Mouse (Mus musculus) liver, embryonic 11.5 days (tissue): ENCODE measurements around the gene Atp5d. TPM values are rescaled to one million over a fixed set of nuclear protein-coding genes. Genes with fewer than 3 reads are reported as not detected.

Experiments
- ATAC-seq: fragments of 200-750 bp; cut with Nextera tagmentation; replicated peaks from 2 replicates; pipeline ENCODE4 v1.8.0; 2017; ENCODE audit warnings: moderate number of reproducible peaks, mild to moderate bottlenecking, moderate TSS enrichment, moderate library complexity; ENCODE audit not compliant: low FRiP score
- DNase-seq: peaks from one replicate; pipeline ENCODE4 v3.0.0-alpha.2; 2017; ENCODE audit warnings: low spot score
- H3K27ac ChIP-seq: fragments of 300-500 bp; sonication (generic); 2 replicates; pipeline ENCODE4 v1.5.1; 2014; ENCODE audit warnings: mild to moderate bottlenecking, low read depth, low read length, control low read depth
- H3K27me3 ChIP-seq: fragments of 300-500 bp; sonication (generic); replicated peaks from 2 replicates; pipeline ENCODE4 v1.6.1; 2014; ENCODE audit warnings: low read length, mixed read lengths; ENCODE audit not compliant: control insufficient read depth, insufficient read depth
- H3K36me3 ChIP-seq: fragments of 300-500 bp; sonication (generic); 2 replicates; pipeline ENCODE4 v1.6.1; 2014; ENCODE audit warnings: mild to moderate bottlenecking, low read length, moderate library complexity, mixed read lengths; ENCODE audit not compliant: control insufficient read depth, insufficient read depth
- H3K4me1 ChIP-seq: fragments of 300-500 bp; sonication (generic); replicated peaks from 2 replicates; pipeline ENCODE4 v1.6.1; 2014; ENCODE audit warnings: low read length, mixed read lengths; ENCODE audit not compliant: control insufficient read depth, insufficient read depth
- H3K4me2 ChIP-seq: fragments of 300-500 bp; sonication (generic); 2 replicates; pipeline ENCODE4 v1.6.1; 2014; ENCODE audit warnings: mild to moderate bottlenecking, control low read depth, moderate library complexity
- H3K4me3 ChIP-seq: fragments of 300-500 bp; sonication (generic); 2 replicates; pipeline ENCODE4 v1.5.1; 2014; ENCODE audit warnings: low read depth, low read length, control low read depth
- H3K9ac ChIP-seq: fragments of 300-500 bp; sonication (generic); 2 replicates; pipeline ENCODE4 v1.6.1; 2014; ENCODE audit warnings: low read depth, low read length, control low read depth
- H3K9me3 ChIP-seq: fragments of 300-500 bp; sonication (generic); 2 replicates; pipeline ENCODE4 v1.6.1; 2016; ENCODE audit warnings: low read length, inconsistent platforms, mixed read lengths; ENCODE audit not compliant: control insufficient read depth
- WGBS: fragments of 180-500 bp; shearing (Covaris S2); extraction: QIAGEN DNeasy Blood & Tissue Kit; methylation state at CpG from one replicate; pipeline ENCODE4 v1.1.7; 2014; 5-methylcytosine and 5-hydroxymethylcytosine counted together
- polyA plus RNA-seq: library from polyadenylated mRNA; unstranded; fragments of >200 nt; fragmentation: Nextera tagmentation; extraction: Ambion mirVana; gene quantifications from 2 replicates; pipeline ENCODE4 v1.2.1, GENCODE M21; 2014

The Atp5d gene
- polyA plus RNA-seq, 1 experiment from 2014 or later: 514 TPM

- Histone ChIP-seq H3K9ac (peak overlapping the region; percentile 97), H3K36me3 (peaks cover 56% of the 10 kb centered on the region), H3K4me2 (peak overlapping the region; percentile 79), H3K27me3 (no peaks in the 10 kb centered on the region), H3K4me3 (peak overlapping the region; percentile 91), H3K27ac (peak overlapping the region; percentile 97), H3K4me1 (peaks cover 57% of the 10 kb centered on the region), H3K9me3 (no peaks in the 10 kb centered on the region)
- DNase-seq (no peak), ATAC-seq (no peak)
- WGBS: 25% methylated on average over 15 of the region's 15 CpGs
Measured at GRCm38 (mm10) chr10:80152071-80152872, 13.8 kb downstream of the Atp5d start.

DNA sequence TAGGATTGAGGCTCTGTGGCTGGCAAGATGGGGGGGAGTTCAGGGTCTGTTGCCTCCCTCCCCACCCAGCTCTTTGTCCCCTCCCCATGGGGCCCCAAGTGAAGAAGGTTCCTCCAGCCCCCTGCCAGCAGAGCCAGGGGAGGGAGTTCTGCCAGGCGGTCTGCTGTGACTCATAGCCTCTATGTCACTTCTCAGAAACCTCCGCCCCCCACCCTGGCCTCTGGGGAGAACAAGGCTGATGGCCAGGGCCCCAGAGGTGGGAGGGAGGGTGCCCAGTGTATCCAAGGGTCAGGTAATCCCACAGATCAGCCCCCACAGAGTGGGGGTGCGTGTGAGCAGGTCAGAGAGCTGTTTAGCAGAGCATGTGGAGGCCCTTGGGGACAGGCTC, 14.4 kb downstream of the Atp5d start:
- peaks cover 57% of the 10 kb centered on the region for H3K4me1 ChIP-seq
- WGBS: 53% methylated on average over 3 of the region's 3 CpGs
- peak overlapping the region; percentile 97; the same call in 1 of the 2 replicates for H3K9ac ChIP-seq
- DNase-seq (no peak), ATAC-seq (no peak)
- H3K9me3 ChIP-seq: no peaks in the 10 kb centered on the region
- peak overlapping the region; percentile 97 for H3K27ac ChIP-seq
- no peaks in the 10 kb centered on the region for H3K27me3 ChIP-seq
- H3K4me2 ChIP-seq: peak overlapping the region; percentile 79
- H3K4me3 ChIP-seq: peak overlapping the region; percentile 91
- peaks cover 59% of the 10 kb centered on the region for H3K36me3 ChIP-seq

- no peak for DNase-seq
- no peaks in the 10 kb centered on the region for H3K27me3 ChIP-seq
- H3K36me3 ChIP-seq: peaks cover 59% of the 10 kb centered on the region
- H3K4me3 ChIP-seq: 0 out of 2 replicates have a peak overlapping the region, but pooled peaks have one; percentile 0
- H3K4me1 ChIP-seq: peaks cover 63% of the 10 kb centered on the region
- peak overlapping the region; percentile 2; the same call in 1 of the 2 replicates for H3K27ac ChIP-seq
- no peaks in the 10 kb centered on the region for H3K9me3 ChIP-seq
- whole genome bisulfite sequencing: 83% methylated on average over 19 of the region's 19 CpGs
- H3K9ac ChIP-seq: no peak overlapping the region
- ATAC-seq: no peak
- peak overlapping the region; percentile 79 for H3K4me2 ChIP-seq
Measured at GRCm38 (mm10) chr10:80153713-80154112, 15.3 kb downstream of the Atp5d start.

GRCm38 (mm10) chr10:80154384-80154783, 16.0 kb downstream of the Atp5d start:
- no peak for ATAC-seq
- peaks cover 59% of the 10 kb centered on the region for H3K36me3 ChIP-seq
- peaks cover 70% of the 10 kb centered on the region for H3K4me1 ChIP-seq
- H3K4me2 ChIP-seq: no peak overlapping the region
- H3K27ac ChIP-seq: no peak overlapping the region
- no peak overlapping the region for H3K9ac ChIP-seq
- no peak for DNase-seq
- no peaks in the 10 kb centered on the region for H3K9me3 ChIP-seq
- H3K4me3 ChIP-seq: no peak overlapping the region
- WGBS: 87% methylated on average over 7 of the region's 7 CpGs
- no peaks in the 10 kb centered on the region for H3K27me3 ChIP-seq

DNA sequence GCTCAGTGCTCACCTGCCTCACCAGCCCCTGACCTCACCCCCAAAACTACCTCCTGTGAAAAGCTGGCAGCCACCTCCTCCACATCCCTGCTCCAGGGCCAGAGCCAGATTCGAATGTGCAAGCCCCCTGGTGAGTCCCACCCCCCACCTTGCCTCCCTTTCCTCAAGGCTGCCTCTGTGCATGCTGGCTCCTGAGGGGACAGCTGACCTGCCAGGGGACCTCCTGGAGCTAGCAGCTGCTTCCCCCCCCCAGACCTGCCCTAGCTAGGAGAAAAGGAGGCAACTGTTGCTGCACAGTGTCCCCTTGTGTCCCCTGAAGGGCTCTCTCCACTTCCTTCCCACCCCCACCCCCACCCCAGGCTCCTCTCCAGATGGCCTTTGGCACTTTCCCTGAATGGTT, 16.8 kb downstream of the Atp5d start:
- 75% methylated on average over 1 of the region's 1 CpGs for WGBS

DNA sequence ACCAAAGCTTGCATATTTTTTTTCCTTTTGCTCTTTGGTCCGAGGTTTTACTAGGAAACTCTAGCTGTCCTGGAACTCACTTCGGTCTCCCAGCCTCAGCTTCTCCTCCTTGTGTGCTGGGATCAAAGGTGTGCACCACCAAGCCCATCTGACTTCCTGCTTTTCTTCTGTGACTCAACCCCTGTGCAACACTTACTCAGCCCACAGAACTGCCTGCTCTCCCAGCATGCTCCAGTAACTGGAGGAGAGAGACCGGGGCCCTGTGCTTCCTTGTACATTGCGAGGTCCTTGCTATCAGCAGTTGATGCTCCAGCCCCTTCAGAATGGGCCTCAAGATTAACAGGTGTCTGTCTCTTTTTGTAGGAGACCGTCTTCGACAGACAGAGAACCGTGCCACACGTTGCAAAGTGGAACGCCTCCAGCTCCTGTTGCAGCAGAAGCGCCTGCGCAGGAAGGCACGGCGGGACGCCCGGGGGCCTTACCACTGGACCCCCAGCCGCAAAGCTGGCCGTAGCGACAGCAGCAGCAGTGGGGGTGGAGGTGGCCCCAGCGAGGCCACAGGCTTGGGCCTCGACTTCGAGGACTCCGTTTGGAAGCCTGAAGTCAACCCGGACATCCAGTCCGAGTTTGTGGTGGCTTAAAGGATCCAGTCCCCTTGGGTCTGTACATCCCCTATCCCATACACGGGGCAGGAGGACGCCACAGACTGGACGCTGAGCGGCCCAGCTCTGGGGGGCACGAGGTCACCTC, 17.7 kb downstream of the Atp5d start:
- no peak for ATAC-seq
- H3K4me2 ChIP-seq: no peak overlapping the region
- H3K4me3 ChIP-seq: no peak overlapping the region
- peaks cover 54% of the 10 kb centered on the region for H3K36me3 ChIP-seq
- H3K9ac ChIP-seq: no peak overlapping the region
- H3K27ac ChIP-seq: no peak overlapping the region
- WGBS: 84% methylated on average over 29 of the region's 29 CpGs
- H3K27me3 ChIP-seq: no peaks in the 10 kb centered on the region
- H3K9me3 ChIP-seq: no peaks in the 10 kb centered on the region
- H3K4me1 ChIP-seq: peaks cover 79% of the 10 kb centered on the region
- no peak for DNase-seq

More for the DNA sequence above, 16.8 kb downstream of the Atp5d start:
- DNase-seq (no peak), ATAC-seq (no peak)
- Histone ChIP-seq H3K4me2 (no peak overlapping the region), H3K27ac (no peak overlapping the region), H3K27me3 (no peaks in the 10 kb centered on the region), H3K9ac (no peak overlapping the region), H3K4me1 (peaks cover 74% of the 10 kb centered on the region), H3K4me3 (no peak overlapping the region), H3K9me3 (no peaks in the 10 kb centered on the region), H3K36me3 (peaks cover 55% of the 10 kb centered on the region)

DNA sequence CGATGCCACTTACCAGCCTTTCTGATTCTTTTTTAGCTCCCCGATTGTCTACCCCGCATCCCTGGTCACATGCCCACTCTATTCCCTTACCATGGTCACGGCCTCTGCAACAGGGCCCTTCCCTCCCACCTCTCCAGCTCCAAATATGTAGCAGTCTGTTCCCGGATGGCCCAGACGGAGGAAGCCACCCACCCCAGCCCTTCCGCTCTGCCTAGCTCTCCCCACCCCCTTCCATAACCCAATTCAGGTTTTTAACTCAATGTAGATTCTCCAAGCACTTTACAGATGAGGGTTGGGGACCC, 18.3 kb downstream of the Atp5d start:
- Histone ChIP-seq H3K36me3 (peaks cover 51% of the 10 kb centered on the region), H3K27me3 (no peaks in the 10 kb centered on the region), H3K27ac (no peak overlapping the region; the same call in 1 of the 2 replicates), H3K9ac (no peak overlapping the region), H3K4me3 (no peak overlapping the region), H3K4me2 (no peak overlapping the region), H3K4me1 (peaks cover 81% of the 10 kb centered on the region), H3K9me3 (no peaks in the 10 kb centered on the region)
- 75% methylated on average over 7 of the region's 7 CpGs for WGBS
- no peak for DNase-seq
- ATAC-seq: no peak

GRCm38 (mm10) chr10:80157141-80157929, 18.9 kb downstream of the Atp5d start:
- H3K4me2 ChIP-seq: peak overlapping the region; percentile 13; the same call in 1 of the 2 replicates
- DNase-seq: no peak
- H3K27me3 ChIP-seq: no peaks in the 10 kb centered on the region
- H3K36me3 ChIP-seq: peaks cover 46% of the 10 kb centered on the region
- no peak overlapping the region for H3K9ac ChIP-seq
- H3K9me3 ChIP-seq: no peaks in the 10 kb centered on the region
- ATAC-seq: no peak
- H3K4me3 ChIP-seq: no peak overlapping the region
- no peak overlapping the region; the same call in 1 of the 2 replicates for H3K27ac ChIP-seq
- H3K4me1 ChIP-seq: peaks cover 82% of the 10 kb centered on the region
- WGBS: 72% methylated on average over 15 of the region's 15 CpGs
